Mouse (Mus musculus): Measurements from ENCODE around the gene Lin37.

Lin37 gene

DNA sequence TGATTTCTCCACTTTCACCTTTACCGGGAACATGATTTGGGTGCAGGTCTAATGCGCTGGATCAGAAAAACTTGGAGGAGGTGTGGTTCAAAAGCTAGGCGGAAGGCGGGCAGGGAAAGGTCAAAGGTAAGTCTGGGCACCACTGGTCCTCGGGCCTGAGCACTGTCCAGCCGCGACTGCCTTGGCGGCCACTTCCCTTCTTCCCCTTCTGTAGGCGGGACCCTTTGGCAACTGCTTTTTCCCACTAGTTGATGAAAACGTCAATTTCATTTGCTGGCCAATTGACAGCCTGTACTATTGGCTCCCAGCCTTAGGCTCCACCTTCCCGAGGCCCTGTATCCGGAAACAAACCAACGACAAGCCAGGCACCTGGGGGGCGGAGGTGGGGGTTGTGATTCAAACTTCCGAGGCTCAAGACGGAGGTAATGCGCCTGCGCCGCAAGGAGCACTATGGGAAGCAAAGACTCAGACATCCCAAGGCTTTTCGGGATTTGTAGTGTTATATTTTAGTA is at the start of gene Lin37:
Lin37 (minus strand) TSS at position 396 of the 512 bp plus-strand sequence.
- peak; percentile 99 for DNase-seq

DNA sequence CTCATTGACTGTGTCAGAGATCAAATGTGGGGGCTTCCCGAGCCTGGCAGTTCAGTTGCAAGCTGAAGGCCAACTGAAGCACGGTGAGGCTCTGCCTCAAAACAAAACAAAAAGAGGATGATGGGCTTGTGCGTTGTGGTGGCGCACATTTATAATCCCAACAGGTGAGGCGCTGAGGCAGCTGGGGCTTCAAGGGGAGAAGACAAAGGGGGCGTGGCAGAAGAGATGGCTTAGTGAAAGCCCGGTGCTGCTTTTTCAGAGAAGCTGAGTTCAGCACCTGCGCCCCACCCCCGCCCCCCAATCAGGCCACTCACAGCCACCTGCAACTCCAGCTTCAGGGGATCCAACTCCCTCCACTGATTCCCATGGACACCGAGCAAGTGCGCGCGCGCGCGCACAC is 48.8 kb upstream of the Lin37 start:
- no peak for DNase-seq

DNA sequence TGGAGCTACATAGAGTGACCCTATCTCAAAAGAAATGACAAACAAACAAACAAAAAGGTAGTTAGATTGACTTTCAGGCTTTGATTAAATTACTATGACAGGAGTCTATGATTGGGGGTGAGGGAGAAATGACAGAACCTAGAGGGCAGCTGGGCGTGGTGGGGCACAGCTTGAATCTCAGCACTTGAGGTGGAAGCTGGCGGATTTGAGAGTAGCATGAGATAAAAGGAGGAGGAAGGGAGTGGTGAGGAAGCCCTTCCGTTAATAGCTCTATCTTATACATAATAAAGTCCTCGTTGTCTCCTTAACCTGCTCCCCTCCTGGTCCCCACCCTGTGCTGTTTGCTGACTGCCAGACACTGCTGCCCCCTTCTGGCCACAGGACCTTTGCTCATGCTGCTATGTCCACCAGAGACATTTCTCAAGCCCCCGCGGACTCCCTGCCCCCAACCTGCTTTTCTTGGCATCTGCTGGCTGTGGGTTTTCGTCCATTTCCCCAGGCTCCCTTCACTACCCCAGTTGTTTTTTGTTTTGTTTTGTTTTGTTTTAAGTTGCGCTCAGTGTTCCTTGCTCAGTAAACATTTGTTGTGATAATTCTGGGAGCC is 48.2 kb upstream of the Lin37 start:
- DNase-seq: no peak

DNA sequence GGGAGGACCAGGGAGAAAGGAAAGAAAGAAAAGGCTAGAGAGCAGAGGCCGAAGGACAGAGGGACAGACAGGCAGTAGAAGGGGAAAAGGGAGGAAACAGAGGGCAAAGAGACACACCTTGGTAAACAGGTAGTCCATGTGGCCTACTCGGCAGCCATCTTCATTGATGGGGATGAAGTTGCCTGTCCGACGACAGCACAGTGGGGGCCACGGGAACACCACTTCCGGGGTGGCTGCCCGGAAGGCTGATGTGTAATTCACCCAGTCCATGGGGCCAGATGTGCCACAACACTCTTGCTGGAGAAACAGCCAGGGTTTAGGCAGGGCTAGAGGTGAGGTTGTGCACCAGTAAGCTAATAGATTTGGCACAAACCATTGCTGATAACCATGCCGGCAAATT is 45.3 kb upstream of the Lin37 start:
- no peak for DNase-seq

DNA sequence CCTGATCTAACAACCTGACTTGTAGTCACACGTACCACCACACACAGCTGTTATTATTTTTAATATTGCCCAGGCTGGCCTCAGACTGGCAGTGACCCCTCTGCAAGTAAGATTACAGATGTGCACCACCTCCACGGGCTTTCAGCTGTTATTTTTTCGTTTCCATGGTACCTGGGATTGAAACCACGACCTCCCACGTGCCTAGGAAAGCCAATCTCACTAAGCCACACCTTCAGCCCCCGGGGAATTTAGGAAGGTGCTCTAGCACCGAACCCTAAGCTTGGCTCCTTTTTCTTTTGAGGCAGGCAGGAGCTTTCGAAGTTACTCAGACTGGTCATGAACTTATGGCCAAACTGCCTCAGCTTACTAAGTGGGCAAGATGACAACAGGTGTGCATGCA is 44.8 kb upstream of the Lin37 start:
- DNase-seq: no peak

DNA sequence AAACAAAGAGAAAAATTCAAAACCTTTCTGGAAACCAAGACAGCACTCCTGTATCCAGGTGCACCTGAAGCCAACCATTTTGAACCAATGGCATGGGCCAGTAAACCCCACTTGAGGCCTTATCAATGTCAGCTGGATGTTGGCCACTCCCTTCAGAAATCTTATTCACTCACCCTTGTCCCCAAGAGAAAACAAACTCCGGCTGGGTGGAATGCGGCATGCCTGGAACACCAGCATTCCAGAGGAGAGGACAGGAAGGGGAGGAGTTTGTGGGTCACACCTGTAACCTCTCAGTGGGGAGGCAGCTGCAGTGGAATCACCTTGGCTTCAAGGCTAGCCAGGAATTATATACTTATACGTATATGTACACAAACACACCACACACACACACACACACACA is 42.9 kb upstream of the Lin37 start:
- no peak for DNase-seq

DNA sequence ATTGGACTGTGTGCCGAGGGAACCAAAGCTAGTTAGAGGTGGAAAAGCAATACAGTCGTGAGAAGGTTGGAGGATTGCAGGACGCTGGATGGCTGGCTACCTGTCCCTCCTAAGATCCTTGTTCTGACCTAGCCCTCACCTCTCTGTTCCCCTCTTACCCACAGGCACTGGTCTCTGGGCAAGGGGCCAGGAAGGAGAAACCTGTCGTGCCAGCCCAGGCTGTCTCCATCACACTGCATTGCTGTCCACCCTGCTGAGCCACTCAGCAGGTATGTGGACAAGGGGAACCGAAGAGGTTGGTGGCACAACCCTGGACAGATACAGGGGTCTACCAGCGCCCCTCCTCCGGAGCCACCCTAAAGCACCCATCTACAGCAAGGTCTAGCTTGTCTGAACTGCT is 41.0 kb upstream of the Lin37 start:
- no peak for DNase-seq

DNA sequence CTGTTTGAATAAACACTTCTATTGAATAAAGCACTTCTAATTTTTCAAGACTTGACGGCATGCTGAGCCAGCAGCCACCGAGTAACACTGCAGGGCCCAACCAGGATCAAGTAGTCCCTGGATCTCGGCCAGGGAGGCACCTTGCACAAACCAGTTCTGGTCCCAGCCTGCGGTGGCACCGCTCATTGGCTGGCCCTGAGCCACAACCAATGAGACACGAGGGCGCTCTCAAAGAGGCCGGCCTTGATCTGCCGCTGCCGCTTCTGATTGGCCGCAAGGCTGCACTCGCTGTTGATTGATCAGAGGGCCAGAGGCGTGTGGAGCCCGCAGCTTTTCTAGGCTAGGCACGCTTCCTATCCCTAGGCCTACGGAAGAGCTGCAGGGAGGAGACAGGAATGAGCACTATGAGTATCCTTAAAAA is 40.3 kb upstream of the Lin37 start:
- DNase-seq: peak; percentile 96

DNA sequence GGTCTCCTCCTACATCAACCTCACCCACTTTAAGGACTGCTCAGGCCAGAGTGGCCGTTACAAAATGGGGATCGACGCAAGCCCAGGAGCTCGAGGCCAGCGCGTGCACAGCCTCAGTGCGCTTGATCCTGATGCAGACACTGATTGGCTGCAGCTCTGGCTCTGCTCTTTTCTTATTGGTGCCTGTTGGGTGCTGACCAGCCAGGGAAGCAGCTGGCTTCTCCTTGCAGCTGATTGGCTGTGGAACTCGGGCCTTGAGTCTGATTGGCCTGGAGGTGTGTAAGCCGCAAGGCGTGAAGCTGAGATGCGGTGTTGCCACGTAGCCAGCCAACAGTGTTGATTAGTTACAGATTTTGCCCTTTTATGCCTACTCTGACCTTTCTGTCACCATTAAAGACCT is 39.1 kb upstream of the Lin37 start, which contains the start of gene Zbtb32:
Zbtb32 (minus strand) TSS at position 124 of the 400 bp plus-strand sequence.
- DNase-seq: no peak

DNA sequence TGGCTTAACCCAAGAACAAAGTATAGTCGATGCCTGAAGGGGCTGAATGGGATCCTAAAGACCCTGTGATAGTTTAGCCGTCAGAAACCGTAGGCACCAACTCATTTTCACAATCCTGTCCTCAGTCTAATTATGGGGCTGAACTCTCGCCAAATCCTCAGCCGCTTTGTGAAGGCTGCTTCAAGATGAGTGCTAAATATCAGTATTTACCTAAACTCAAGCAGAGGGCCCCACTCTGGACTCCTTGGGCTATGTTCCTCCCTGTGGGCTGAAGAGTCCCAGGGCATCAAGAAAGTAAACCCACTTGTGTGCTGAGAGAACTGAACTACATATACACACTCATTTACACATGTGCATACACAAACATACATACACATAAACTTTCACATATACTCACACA is 37.2 kb upstream of the Lin37 start:
- DNase-seq: no peak

DNA sequence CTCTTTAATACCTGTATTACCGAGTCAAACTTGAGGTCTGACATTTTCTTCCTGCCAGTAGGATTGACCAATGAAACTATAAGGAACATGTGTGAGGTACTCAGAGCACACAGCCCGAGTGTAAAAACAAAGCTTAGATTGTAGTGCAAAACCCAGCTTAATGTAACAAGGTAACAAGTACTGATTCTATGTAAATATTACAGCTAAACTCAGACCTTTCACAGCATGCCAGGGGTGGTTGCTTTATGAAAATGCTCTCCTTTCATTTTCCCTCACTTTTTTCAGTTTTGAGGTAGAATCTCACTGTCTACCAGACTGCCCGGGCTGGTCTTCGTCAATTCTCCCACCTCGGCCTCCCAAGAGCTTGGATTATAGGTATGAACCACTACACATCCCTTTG is 36.5 kb upstream of the Lin37 start:
- DNase-seq: no peak

DNA sequence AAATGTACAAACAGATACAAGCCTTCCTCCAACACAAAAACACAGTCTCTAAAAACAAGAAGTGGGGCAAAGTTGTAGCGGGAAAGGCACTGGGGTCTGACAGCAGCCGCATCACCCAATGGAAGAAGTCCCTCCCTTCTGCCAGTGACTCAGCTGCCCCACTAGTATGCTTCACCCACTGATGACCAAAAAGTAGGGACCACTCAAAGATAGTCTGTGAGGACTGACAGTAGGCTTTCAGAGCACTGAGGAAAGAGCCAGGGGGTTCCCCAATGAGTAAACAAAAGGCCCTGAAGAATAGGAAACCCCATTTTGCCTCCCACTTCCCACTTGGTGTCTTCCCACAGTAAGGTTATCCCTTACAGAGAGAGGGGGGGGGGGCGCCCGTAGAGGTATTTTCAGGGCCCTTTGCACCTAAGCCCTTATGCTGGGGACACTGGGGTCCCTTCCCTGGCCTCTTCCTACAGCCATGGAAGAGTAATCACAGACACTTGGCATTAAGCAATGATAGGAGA is 34.9 kb upstream of the Lin37 start:
- DNase-seq: no peak

DNA sequence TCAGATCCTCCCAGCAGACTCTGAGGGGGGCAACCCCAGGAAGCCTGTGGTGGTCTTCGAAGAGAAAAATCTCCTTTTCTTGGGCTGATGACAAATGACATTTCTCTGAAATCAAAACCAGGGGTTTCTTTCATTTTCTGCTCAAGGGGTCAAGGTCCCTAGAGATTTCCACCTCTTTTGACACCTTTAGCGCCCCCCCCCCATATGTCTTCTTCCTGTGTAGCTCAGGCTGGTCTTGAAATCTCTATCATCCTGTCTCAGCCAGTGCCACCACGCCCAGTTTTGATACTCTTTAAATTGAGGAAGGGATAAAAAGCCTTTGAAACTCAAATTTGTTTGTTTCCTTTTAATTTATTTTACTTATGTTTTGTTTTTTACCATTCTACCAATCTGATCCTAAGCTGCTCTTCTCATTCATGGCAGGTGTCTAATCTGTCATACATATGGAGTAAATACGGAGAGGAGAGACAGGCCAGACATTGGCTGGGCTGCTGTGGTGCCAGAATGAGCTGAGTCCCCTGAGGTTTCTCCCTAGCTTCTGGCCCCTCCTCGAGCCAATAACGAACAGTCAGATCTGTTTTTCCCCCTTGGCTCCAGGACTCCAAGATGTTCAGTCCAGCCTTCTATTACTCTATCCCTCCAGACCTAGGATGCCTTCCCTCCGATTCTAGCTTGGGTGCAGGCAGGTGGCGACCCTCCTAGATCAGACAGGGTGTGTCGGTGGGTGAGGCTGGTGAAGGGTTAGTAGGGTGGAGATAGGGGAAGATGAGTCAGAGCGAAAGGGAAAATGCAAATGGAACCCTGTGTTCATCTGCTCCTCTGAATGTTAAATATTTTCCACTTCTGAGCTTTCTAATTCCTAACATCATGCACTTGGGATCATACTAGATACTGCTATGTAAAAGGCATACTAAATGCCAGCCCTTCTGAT is 34.2 kb upstream of the Lin37 start:
- DNase-seq: no peak

DNA sequence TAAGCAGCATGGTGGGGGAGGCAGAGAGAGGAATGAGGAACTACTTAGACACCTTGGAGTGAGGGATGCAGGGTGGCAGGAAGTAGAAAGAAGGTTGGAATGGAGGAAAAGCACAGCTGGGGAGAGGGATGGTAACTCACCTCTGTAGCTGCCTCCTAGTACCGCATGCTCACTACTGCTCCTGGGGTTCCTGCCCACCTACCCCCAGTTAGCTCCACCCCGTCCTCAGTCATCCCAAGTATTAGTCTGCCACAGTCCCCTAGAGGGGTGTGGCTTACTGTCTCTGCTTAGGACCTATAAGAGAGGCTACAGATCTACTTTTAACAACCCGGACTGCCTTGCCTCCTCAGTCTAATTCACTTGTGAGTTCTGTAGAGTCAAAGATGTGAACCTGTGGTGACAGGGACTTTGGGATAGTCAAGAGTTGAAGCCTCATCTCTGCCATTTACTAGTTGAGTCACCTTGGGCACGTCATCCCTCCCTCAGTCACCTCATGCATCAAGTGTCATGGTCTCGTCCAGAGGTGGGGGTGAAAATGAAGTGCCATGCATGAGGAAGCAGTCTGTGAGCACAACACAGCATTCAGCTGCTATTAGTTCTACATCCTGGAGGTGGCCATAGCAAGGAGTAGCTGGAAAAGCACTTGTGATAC is 33.3 kb upstream of the Lin37 start:
- no peak for DNase-seq

DNA sequence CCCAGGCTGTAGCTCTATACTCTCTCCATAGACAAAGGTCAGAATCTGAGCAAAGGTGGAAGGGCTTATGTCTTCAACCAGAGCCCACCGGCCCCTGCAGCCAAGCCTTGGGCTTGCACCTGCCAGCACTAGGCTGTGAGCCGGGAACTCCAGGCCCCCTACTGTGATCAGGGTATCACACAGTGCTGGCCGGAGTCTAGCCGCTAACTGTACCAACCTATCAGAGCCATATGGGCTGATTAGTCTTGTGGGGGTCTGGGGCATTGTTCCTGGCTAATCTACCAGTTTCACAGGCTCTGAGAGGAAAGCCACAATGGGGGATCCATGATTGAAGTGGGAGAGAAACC is 31.9 kb upstream of the Lin37 start:
- DNase-seq: no peak

DNA sequence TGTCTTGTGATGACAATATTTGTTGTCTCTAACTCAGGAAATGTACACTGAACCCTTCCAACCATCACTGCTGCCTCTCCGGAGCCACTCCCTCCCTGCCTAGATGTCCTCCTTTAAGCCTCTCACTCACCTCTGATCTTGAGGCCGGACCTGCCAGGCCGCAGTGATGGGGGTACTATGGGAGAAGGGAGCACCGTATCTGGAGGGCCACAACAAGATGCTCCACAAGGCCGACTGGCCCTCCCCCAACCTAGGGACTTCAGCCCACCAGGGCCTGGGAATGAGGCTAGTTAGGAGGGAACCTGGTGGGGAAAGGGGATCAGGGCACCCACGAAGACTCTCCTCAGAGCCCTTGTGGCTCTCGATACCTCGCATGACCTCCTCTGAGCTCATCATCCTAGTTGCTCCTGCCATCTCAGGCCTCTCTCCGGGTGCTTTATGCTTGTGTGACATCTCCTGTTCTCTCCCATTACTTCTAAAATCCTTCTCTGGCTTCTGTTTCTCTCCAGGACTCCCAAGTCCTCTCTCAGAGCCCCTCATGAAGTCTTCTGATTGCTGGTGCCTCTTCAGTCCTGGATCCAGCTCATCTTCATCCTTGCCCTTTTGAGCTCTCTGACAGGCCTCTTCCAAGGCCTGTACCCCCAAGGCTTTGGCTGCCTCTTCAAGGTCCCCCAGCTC is 31.4 kb upstream of the Lin37 start:
- DNase-seq: no peak

DNA sequence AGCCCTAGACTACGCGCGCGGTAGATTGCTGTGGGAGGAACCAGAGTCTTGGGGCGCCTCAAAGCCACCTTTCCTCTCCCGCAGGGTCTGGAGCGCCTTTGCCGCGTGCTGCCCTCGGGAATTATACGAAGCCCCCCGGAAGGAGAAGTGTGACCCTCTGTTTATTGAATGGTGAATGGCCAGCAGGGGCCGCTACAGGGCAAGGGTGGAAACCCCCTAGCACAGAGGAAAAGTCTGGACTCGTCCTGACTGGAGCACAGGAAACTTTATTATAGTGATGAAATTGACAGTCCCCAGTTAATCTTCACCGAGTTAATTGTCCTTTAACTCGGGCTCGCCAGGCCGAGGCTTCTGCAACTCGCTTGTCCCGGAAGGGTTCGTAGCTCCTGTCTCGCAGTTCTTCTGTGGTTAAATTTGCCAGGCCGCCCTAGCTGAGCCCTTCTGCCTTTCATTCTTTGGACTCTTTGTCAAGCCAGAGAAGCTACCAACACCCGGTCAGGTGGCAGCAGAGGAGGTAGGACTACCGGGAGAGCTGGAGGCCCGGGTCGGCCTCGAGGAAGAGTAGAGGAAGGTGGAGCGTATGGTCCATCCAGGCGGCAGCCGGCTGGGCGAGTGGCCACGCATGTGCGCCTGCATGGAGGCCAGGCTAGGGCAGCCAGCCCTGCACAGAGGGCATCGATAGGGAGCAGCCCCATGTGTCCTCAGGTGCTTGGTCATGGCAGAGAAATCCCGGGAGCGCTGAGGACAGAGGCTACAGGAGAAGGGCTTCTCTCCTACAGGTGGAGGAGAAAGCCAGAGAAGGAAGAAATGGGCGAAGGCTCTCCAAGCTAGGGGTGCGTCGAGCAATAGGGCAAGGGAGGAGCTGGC is 30.0 kb upstream of the Lin37 start:
- peak; percentile 76 for DNase-seq

DNA sequence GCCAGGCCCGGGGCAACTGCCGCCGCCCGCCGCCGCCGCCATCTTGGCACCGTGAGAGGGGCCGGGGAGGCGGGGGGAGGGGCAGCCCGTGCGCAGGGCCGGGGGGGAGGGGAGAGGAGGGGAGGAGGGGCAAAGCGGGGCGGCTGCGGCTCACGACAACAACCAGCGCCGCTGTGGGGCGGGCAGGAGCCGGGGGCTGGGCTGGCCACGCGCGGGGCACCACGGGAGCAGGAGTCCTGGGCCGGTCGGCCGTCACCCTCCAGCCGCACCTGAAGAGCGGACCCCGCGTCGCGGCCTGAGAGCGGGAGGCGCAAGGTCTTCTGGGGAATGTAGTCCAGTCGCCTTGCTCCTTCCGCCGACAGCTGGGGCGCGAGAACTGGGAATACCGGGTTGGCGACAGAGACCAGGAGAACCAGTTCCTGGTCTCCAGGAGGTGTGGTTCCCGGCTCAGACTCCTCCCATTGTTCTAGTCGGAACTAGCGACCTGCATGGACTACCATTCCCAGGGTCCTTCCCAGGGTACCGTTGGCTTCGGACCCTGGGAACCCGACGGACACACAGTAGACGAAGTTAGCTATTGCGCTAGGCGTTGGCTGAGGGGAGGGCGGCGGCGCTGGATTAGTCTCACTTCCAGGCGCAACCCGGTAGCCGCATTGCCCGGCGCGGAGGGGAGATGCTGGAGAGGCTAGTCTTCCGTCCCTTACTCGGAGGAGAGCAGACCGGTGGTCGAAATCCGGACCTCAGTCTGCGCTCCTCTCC is 29.2 kb upstream of the Lin37 start, which contains the start of gene Kmt2b:
Kmt2b (minus strand) TSS at position 51 of the 759 bp plus-strand sequence.
- peak; percentile 98 for DNase-seq

DNA sequence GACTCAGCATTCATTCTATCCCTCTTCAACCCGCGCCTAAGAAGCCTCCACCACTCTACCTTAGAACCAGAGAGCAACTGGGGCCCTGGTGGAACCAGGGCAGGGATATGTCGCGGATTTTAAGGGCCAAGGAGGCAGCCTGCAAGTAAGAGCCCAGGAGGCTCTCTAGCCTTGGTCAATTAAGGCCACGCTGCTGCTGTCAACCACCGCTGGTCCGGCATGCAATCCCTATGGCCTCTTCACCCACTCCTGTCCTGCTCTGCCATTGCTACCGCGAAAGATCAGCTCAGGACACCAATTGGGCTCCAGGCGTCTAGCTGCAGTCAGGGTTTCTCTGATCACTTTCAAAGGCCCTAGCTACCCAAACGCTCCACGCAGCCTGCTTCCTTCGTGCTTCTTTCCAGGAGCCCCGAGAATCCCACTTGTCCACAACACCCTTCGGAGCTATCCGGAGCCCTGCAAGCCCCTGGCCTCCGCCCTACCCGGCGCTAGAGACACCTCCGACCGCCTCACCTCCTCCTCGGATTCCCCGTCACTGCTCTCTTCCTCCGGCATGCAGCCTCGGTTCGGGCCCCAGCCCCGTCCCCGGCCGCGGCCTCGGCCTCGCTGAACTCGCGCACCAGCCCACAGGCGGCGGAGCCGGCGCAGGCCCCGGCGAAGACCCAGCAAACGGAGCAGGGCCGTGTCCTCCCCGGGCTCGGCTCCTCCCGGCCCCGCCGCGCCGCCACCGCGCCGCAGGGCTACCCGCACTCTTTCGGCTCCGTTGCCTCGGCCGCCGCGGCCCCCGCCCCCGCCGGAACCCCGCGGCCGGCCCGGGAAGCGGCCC is 28.4 kb upstream of the Lin37 start:
- no peak for DNase-seq

DNA sequence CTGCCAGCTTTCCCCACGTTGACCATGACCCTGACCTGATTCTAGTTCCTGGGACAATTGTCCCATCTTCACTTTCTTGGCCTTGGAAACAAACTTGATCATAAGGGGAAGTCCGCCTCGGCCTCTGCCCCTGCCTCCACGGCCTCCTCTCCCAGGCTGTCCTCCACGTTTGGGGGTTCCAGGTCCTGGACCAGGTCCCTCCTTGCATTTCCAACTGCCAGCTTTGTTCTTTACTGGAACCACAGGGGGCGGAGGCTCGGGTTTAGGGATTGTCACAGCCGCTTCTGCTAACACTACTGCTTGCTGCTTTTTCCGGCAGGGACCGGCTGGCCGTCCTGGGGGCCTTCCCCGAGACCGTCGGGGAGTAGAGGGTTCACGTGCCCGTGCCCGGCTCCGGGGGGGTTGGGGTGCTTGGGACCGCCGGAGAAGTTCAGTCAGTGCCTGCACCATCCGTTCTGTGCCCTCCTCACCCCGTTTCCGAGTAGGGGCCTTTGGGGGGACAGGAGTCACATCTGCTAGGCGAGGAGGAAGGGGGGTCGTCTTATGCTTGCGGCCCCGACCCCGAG is 26.9 kb upstream of the Lin37 start:
- no peak for DNase-seq

Data from right cerebral cortex, adult 18-20 months (tissue).